Mouse (Mus musculus): Measurements from ENCODE around the gene Ppm1e.

The Ppm1e gene

DNA sequence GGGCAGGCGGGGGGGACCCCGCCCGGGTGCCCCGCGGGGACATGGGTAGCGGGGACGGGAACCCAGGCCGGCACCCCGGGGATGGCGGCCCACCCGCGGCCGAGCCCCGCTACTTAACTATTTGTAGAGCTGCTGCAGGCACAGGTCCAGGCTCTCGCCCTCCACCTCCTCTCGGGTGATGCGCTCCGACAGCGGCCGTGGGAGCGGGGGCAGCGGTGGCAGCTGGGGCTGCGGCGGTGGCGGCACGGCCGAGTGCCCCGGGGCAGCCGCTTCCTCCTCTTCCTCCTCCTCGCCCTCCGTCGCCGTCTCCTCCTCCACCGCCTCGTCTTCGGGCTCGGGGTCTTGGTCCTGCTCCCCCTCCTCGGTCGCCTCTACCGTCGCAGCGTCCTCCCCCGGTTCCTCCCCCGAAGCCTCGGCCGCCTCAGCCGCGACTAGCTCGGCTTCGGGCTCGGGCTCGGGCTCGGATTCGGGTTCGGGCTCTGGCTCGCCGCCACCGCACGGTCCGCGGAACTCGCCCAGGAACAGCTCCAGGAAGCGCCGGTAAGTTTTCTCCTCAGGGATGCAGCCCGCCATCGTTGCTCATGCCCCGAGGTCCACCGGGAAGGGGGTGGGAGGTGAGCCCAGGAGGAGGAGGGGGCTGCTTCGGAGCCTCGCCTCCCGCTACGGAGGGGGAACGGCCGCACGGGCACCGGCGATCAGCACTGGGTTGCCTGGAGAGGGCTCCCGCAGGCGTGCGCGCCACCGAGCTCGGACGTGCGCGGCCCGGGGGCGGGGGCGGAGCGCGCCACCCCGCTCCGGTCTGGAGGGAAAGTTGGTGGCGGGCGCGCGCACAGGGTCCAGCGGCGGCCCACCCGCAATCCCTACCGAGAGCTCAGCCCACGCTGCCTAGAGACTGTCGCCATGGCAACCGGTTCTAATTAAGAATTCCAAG is at the start of gene Ppm1e:
TSS of gene Ppm1e (minus strand) at position 693 of the 931 bp plus-strand sequence.
- in situ Hi-C loops (cut with MboI, MseI): no loop called here

DNA sequence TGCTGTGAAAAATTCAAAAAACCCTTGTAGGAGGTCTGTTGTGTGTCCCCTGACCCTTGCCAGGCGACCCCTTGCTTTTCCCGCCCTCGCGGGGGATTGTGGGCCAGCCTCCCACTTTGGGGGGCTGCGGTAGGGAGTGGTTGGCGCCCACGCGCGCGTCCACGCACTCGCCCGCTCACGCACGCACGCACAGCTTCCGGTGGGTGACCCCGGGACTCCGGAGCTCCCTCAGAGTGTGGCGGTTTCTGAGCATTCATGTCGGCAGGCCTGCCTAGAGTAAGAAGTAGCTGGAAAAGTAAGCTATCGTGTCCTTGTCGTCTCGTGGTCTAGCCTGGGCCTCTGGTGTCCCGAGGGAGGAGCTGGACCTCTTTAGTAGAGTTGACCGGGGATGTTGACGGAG is 46.1 kb upstream of the Ppm1e start, which contains the start of the genes Rad51c and Tex14:
TSS of gene Rad51c (minus strand) at position 79 of the 400 bp plus-strand sequence.
TSS of gene Tex14 (plus strand) at position 190 of the 400 bp plus-strand sequence.
- in situ Hi-C loops (cut with MboI, MseI): no loop called here

DNA sequence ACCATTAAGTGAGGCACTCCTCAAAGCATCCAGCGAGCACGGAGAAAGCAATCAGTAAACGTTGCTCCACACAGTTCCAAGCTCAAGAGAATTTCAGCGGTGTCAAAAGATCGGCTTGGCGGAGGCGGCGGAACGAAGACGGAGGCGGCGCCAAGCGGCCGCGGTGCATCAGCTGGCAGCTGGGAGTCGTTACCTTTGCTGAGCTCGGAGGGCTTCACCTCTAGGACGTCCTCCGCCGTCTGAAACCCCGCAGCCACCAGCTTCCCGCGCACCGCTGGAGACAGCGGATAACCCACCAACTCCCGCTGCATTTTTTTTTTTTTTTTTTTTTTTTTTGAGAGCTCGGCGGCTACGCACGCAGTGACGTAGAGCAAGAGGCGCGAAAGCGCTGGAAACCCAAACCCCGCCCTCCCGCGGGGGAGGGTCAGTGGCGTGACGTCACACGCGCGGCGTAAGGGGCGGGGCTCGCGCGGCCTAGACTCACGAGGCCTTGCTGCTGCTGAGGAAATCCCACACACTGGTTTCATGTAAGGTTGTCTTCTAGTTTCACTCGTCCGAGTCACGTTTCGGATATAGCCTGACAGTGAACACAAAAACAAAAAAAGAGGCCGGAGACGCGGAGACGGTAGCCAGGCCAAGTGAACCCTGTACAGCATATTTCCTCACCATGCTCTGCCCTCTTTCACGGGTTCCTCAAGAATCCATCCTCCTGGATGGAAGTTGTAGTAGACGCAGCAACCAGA is 45.5 kb upstream of the Ppm1e start:
- in situ Hi-C loops (cut with MboI, MseI): no loop called here

DNA sequence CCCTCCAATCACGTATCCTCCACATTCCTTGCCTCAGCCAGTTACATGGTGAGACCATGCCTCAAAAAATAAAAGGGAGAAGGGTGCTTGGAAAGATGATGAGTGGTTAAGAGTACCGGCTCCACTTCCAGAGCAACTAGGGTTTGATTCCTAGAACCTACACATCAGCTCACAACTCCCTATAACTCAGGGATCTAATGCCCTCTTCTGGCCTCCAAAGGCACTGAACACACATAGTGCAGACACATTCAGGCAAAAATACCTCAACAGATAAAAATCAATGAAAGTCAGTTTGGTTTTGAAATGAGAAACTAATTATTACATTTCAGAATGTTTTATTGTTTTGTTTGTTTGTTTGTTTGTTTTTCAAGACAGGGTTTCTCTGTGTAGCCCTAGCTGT is 39.6 kb upstream of the Ppm1e start:
- in situ Hi-C loops (cut with MboI, MseI): loop anchor here (10.0 kb wide), 1 partner anchor 184 kb away; no protein-coding TSS in a partner anchor

DNA sequence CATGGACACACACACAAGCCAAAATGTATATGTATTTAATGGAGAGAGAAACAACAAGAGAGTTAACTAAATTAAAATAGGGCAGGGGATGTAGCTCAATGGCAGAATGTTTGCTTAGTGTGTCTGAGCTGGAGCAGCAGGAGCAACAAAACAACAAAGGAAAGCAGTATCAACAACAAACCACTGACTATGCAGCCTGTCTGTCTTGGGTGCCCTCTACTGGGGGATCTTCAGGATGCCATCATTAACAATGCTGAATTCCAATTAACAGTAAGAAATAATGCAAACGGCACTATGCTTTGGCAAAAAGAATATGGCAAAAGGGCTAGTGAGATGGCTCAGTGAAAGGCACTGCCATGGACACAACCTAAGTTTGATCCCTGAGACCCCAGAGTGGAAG is 35.0 kb upstream of the Ppm1e start:
- in situ Hi-C loops (cut with MboI, MseI): loop anchor here (10.0 kb wide), 1 partner anchor 179 kb away; no protein-coding TSS in a partner anchor

DNA sequence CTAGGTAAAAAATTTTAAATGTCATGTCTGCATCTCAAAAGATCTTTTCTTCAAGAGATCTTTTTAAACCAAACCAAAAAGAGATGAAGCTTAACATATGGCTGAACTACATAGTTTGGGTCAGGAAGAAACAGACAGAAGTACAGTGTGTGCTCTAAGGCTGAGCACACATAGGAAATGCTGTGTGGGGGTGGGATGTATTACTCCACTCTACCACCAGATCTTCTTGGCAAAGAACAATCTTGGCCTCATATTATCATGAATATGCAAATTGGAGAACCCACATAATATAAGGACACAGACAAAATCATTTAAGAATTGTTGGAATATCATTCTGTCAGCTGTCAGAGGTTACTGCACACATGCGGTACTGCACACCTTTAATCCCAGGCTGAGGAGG is 26.9 kb upstream of the Ppm1e start:
- in situ Hi-C loops (cut with MboI, MseI): no loop called here

DNA sequence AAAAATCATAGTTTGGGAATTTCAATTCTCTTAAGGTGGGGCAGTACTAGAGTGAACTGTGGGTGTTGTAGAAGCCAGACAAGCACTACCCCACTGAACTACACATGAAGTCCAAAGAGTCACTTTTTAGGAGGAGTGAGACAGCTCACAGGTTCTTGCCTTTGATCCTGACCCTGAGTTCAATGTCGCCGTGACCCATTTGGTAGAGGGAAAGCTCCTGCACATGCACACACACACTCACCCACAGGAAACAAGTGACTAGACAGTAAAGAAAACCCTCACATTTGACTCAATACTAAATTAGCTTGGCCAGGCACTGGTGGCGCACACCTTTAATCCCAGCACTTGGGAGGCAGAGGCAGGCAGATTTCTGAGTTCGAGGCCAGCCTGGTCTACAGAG is 25.7 kb upstream of the Ppm1e start:
- in situ Hi-C loops (cut with MboI, MseI): no loop called here

DNA sequence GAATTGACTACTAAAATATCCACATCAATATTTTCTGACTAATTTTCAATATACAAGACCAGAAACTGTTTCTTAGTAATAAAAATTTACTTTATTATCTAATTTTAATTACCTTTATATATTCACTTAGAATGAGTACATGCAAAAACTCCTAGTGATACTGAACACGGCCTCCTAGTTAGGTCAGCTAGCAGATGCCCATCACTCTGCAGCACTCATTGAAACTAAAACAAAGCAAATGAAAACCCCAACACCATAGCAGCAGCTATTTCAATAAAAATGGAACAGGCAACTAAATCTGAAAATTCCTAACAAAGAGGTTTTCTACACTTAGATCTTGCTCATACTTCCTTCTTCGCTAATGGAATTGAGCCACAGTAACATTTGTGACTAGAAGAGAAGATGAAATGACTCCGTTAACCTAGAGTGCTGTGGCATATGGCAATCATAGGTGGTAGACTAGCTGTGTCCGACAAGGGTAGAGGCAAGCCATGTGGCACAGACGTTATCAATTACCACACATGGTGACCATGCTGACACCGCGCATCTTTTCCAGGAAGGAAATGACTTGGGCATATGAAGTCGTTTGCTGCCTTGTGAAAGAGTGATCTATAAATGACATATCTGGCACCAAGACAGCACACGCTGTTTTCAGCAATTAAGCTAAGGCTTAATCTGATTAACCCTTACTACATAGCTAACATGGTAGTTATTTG is 9.2 kb upstream of the Ppm1e start:
- in situ Hi-C loops (cut with MboI, MseI): no loop called here

DNA sequence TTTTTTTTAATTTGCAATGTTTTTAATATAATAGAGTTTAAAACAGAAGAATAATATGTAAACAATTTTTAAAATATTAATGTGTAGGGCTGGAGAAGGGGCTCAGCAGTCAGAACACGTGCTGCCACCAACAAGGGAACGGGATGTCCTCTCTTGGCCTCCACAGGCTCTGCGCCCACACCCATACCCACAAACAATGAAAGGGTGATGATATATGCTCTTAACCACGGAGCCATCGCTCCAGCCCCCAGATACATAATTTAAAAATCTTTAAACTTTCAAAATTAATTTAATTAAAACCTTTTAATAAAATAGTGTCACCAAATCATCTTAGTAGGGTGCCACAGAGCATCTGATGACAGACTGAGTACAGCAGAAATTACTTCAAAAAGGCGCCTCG is 8.2 kb upstream of the Ppm1e start:
- in situ Hi-C loops (cut with MboI, MseI): no loop called here

DNA sequence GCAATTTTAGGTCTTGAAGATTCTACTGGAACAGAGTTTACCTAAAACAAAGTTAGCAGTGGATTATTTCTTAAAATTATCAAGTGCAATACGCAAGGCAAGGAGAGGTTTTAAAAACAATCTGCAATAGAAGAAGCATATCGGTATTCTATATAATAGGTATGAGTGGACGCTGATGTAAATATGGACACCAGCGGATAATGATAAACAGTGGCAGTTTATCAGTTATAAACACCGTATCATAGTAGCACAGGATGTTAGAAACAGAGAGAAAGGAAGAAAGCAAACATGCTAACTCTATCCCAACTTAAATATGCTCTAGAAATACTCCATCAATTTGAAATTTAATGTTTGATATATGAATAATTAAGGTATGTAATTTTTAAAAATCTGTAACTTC is 6.3 kb upstream of the Ppm1e start:
- in situ Hi-C loops (cut with MboI, MseI): no loop called here

DNA sequence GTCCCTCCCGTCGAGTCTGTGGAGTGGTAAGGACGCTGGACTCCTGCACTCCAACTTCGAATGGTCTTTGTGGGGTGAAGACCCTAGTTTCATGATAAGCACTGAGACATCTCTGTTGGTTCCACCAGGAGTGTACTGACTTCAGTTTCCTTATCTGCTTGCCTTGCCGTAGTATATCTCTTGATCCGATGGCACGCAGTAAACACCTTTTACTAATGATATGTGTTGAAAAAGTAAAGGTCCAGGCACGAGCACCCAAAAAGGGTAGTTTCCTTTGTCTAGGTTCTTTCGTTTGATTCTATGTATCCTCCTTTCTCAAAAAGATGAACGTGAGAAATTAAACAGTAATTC is 414 bp upstream of the Ppm1e start:
- in situ Hi-C loops (cut with MboI, MseI): no loop called here

DNA sequence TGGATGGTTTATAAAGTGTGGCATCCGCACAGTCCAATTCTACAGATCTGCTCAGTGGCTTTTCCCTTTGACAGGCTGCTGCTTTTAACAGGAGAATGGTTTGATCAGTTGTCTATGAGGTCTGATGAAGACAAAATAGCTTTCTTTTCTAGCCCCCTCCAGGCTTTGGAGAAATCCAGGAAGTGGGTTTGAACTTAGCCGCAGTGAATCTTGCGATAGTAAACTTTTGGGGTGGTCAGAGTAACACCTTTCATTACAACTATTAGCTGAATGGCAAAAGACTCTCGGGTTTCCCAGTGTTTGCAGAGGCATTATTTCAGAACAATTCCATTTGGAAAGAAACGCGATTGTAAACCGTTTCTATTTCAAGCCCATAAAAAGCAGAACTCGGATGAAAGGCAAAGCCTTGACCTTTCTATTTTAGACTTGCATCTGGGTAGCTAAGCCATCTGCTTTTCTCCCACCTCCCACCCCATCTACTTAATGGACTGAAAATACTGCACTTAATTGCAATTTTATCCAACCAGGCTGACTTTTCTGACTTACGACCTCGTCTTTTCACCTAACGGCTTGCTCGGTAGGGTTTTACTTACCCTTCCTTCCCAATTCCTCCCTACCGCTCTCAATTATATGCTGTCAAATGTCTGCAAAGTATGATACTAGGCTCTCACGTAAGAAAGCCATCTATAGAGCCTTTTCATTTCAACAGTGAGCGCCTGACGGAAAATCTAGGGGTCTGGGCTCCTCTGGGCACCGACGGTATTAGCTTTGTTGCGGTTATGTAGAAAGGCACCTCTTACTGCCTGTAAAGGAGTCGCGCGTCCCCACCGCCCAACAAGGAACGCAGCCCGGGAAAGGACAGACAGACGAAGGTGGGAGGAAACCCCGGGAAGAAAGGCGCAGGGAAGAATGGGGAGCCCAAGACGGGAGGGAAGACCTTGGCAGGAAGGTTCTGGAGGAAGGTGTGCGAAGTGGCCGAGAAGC is 1.2 kb downstream of the Ppm1e start:
- in situ Hi-C loops (cut with MboI, MseI): no loop called here

DNA sequence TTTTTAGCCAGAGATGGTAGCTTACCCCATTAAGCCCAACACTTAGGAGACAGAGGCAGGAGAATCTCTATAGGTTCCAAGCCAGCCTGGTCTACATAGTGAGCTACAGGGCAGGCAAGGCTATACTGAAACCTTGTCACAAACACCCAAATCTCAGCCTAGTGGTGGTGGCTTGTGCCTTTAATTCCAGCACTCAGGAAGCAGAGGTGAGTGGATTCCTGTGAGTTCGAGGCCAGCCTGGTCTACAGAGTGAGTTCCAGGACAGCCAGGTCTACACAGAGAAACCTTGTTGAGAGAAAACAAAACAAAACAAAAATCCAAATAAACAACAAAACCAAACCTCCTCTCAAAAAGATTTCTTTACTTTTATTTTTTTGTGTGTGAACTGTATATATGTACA is 4.0 kb downstream of the Ppm1e start:
- in situ Hi-C loops (cut with MboI, MseI): no loop called here

DNA sequence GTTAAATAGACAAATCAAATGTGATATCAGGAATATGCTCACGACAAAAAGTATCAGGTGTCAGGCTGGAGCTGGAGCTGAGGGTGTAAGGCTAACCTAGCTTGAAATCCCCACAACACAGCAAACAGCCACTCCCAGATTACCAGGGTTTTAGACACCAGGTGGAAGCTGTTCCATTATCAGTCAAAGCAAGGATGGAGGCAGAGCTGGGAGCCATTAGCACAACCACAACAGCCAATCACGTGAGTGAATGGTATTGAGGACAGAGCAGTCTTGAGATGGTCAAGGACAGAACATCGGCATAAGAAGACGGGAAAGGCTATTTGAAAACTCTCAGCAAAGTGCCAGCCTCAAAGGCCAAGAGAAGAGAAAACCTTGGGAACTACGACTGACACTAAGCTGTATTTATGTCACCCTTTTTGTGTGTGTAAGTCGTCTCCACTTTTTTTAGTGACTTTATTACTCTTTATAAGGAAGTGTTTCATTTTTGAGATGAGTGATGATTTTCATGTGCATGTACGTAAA is 5.1 kb downstream of the Ppm1e start:
- in situ Hi-C loops (cut with MboI, MseI): no loop called here

DNA sequence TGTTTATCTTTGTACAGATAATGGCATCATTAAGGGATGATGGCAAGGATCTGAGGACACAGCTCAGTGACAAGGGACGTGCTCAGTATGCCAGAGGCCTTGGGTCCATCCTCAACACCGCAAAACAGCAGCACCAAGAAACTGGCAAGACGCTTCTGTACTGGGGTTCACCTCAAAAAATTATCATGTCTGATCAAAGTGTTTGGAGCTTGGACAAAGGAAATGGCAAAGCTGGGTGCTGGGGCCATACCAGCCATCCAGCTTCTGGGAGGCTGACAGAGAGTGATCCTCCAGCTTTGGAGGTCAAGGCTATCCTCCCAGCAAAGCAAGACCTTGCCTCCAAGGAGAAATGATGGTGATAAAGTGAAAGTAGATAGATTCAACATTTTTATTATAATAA is 32.4 kb downstream of the Ppm1e start:
- in situ Hi-C loops (cut with MboI, MseI): loop anchor here (10.0 kb wide), 1 partner anchor 1782 kb away; no protein-coding TSS in a partner anchor

DNA sequence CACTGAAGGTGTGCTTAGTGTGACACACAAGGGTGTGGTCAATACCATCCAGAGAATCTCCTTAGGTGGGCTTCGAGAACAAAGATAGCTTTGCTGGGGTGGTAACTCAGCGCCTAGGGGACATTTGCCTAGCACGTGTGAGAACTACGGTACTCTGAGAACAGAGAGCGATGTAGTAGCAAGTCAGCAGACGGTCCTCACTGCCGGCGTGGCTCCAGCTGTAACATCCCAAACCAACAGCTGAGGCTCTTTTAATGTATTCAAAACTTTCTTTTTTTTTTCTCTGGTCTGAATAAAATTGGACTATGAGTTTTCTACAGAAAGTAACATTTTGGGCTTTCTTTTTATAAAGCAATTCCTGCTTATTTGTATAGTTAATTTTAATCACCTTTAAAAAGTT is 36.3 kb downstream of the Ppm1e start:
- in situ Hi-C loops (cut with MboI, MseI): loop anchor here (10.0 kb wide), 1 partner anchor 1778 kb away; no protein-coding TSS in a partner anchor

DNA sequence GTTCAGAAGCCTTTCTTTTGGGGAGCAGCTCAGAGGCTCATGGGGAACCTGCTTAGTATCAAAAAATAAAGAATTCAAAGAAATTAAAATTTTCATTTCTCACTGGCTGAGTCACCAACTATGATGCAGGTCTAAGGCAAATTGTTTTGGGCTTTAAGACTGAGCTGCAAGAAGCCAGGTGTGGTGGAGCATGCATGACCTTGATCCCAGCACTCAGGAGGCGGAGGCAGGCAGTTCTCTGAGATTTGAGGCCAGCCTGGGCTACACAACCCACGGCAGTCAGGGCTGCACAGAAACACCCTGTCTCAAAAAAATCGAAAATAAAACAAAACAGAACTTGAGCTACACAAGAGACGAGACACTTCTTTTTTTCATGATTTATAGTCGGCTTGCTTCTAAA is 38.8 kb downstream of the Ppm1e start:
- in situ Hi-C loops (cut with MboI, MseI): loop anchor here (10.0 kb wide), 1 partner anchor 1775 kb away; no protein-coding TSS in a partner anchor

DNA sequence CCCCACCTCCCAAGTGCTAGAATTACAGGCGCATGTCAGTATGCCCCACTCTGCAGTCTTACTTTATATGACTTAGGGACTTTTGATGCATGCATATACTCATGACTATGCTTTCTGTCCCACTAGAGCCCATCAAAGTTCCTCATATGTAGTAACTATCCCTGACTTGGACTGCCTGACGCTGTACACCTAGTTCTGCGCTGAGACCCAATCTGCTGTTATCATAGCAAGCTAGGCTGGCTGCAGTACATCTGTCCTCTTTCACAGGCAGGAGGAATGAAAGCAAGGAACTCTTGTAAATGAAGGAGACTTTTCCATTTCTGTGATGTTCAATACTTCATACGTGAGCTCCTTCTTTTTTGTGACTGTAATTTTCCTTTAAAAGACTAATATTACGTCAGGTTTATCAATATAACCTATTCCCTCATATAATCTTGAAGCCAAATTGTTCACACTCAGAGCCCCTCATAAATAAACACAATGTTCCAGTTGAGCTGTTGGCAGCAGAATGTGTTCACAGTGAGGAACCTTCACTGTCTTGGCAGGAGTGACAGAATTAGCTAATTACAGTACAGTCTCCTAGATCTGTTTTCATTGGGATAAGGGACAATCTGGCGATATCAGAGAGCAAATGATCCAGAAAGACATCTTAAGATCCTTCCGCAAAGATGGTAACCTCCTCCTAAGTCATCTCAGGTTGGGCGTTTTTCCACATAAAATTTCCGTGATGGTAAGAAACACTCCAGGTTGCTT is 39.7 kb downstream of the Ppm1e start:
- in situ Hi-C loops (cut with MboI, MseI): no loop called here

DNA sequence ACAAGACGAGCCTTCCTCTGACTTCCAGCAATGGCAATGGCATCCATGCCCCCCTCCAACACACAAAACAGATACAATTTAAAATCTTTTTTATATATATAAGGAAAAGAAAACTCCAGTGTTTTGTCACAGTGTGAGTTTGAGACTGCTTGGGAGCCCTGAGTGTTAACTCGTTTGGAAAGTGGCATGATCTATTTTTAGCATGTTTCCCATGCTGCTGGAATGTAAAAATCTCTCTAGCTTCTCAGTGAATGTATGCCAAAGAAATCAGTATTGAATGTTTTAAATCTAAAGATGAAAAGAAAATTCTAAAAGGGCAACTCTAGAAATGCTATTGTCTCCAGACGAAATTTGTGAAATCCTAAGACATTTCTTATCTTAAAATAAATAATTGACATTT is 45.3 kb downstream of the Ppm1e start:
- in situ Hi-C loops (cut with MboI, MseI): no loop called here

DNA sequence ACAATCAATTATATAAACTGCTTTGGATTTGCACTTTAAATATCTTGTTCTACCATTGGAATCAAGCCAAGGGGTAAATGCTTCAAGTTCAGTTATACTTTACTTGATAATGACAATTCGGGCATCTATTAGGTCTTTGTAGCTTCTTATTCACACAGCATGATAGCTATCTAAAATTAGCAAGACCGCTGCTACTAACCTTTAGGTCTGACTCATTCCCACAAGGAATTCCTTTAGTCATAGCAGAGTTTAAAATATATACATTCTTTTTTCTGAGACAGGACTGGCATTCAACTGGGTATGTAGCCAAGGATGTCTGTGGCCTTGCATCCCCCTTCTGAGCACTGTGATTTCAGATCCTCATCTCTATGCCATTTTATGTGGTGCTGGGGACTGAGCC is 48.5 kb downstream of the Ppm1e start:
- in situ Hi-C loops (cut with MboI, MseI): no loop called here

All from T-helper 2 cell (primary cell).